Mouse (Mus musculus) spleen, adult 18-20 months (tissue): ENCODE data around the gene Ube4b.

ENCODE experiments used
- DNase-seq, 2 experiments: peaks; one replicate each; pipeline ENCODE4 v3.0.0; 2022; ENCODE audit warnings: mixed read lengths in 2 of 2

The Ube4b gene

GRCm38 (mm10) chr4:149302136-149302535, 124.4 kb downstream of the Ube4b start:
- no peak for DNase-seq

- DNase-seq = no peak
Observed at GRCm38 (mm10) chr4:149296501-149296900, 130.0 kb downstream of the Ube4b start.

GRCm38 (mm10) chr4:149292984-149293383, 133.6 kb downstream of the Ube4b start:
- DNase-seq = no peak

GRCm38 (mm10) chr4:149291061-149291460, 135.5 kb downstream of the Ube4b start:
- no peak for DNase-seq

- no peak for DNase-seq
Observed at GRCm38 (mm10) chr4:149290157-149290750, 136.3 kb downstream of the Ube4b start.

- no peak for DNase-seq
Observed at GRCm38 (mm10) chr4:149286287-149287137, 140.0 kb downstream of the Ube4b start.

- no peak for DNase-seq
Observed at GRCm38 (mm10) chr4:149285691-149286090, 140.9 kb downstream of the Ube4b start.

GRCm38 (mm10) chr4:149283018-149283417, 143.5 kb downstream of the Ube4b start:
- DNase-seq = no peak

- DNase-seq = no peak
Observed at GRCm38 (mm10) chr4:149282025-149282738, 144.4 kb downstream of the Ube4b start.
